Mouse (Mus musculus) midbrain, embryonic 14.5 days (tissue): Measurements from ENCODE around the gene Serpina3j. TPM values are rescaled to one million over a fixed set of nuclear protein-coding genes. Genes with fewer than 3 reads are reported as not detected.
"Not testable (repeated sequence)": the region's sequence is repeated elsewhere in the genome, so short reads cannot be mapped to it uniquely, and the experiment has no call there.

Experiments used
- ATAC-seq: fragments of 200-750 bp; cut with Nextera tagmentation; 2 replicates; pipeline ENCODE4 v1.8.0; 2017; ENCODE audit warnings: moderate number of reproducible peaks, moderate library complexity; ENCODE audit not compliant: low FRiP score, low TSS enrichment
- DNase-seq: peaks from one replicate; pipeline ENCODE4 v3.0.0-alpha.2; 2015
- H3K27ac ChIP-seq: fragments of 300-500 bp; sonication (generic); replicated peaks from 2 replicates; pipeline ENCODE4 v1.5.1; 2014; ENCODE audit warnings: mild to moderate bottlenecking, low read depth, low read length, moderate library complexity
- H3K27me3 ChIP-seq: fragments of 300-500 bp; sonication (generic); 2 replicates; pipeline ENCODE4 v1.6.1; 2014; ENCODE audit warnings: low read length, control low read depth, mixed read lengths; ENCODE audit not compliant: control insufficient read depth, insufficient read depth
- H3K36me3 ChIP-seq: fragments of 300-500 bp; sonication (generic); 2 replicates; pipeline ENCODE4 v1.6.1; 2014; ENCODE audit warnings: low read length, control low read depth; ENCODE audit not compliant: control insufficient read depth, insufficient read depth
- H3K4me1 ChIP-seq: fragments of 300-500 bp; sonication (generic); 2 replicates; pipeline ENCODE4 v1.6.1; 2014; ENCODE audit warnings: mild to moderate bottlenecking, antibody characterized with exemption, low read length, control low read depth; ENCODE audit not compliant: control insufficient read depth, insufficient read depth
- H3K4me2 ChIP-seq: fragments of 300-500 bp; sonication (generic); 2 replicates; pipeline ENCODE4 v1.6.1; 2014; ENCODE audit warnings: mild to moderate bottlenecking, low read length, moderate library complexity
- H3K4me3 ChIP-seq: fragments of 300-500 bp; sonication (generic); replicated peaks from 2 replicates; pipeline ENCODE4 v1.5.1; 2014; ENCODE audit warnings: low read depth, low read length
- H3K9ac ChIP-seq: fragments of 300-500 bp; sonication (generic); replicated peaks from 2 replicates; pipeline ENCODE4 v1.6.1; 2014; ENCODE audit warnings: mild to moderate bottlenecking, low read length, moderate library complexity
- H3K9me3 ChIP-seq: fragments of 300-500 bp; sonication (generic); 2 replicates; pipeline ENCODE4 v1.6.1; 2016; ENCODE audit warnings: low read length, control low read depth, mixed read lengths; ENCODE audit not compliant: control insufficient read depth
- WGBS: fragments of 180-500 bp; shearing (Covaris S2); extraction: QIAGEN DNeasy Blood & Tissue Kit; methylation state at CpG from one replicate; pipeline ENCODE4 v1.1.7; 2014; 5-methylcytosine and 5-hydroxymethylcytosine counted together
- polyA plus RNA-seq: library from polyadenylated mRNA; unstranded; fragments of >200 nt; fragmentation: Nextera tagmentation; extraction: Ambion mirVana; gene quantifications from 2 replicates; pipeline ENCODE4 v1.2.1, GENCODE M21; 2014

Gene Serpina3j
- polyA plus RNA-seq, 1 experiment from 2014 or later, result not detected

DNA sequence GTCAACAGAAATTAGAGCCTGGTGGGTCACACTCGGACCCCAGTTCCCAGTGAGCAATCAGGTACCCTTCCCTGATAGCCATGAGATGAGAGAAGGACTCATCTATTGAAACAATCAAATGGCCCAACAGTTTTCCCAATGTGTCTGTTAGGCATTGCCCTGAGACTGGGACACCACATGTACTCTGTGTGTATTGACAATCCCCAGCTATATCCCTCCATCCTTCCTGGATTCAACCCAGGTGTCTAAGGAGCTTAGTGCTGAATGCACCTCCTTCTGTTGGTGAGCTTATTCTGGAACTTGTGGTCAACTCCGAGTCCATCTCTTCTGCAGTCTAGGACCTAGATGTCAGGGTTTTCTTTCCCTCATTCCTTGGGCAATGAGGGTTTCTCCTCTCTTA, 32.7 kb downstream of the Serpina3j start:
- Histone ChIP-seq H3K9me3 (no peaks in the 10 kb centered on the region), H3K27me3 (no peaks in the 10 kb centered on the region), H3K36me3 (no peaks in the 10 kb centered on the region), H3K27ac (no peak overlapping the region), H3K4me2 (no peak overlapping the region), H3K4me1 (no peaks in the 10 kb centered on the region), H3K9ac (no peak overlapping the region), H3K4me3 (no peak overlapping the region)
- 81% methylated on average over 2 of the region's 2 CpGs for WGBS
- DNase-seq, result no peak
- no peak for ATAC-seq

GRCm38 (mm10) chr12:104351812-104352211, 37.5 kb downstream of the Serpina3j start:
- H3K9ac ChIP-seq, H3K4me3 ChIP-seq, H3K27me3 ChIP-seq, H3K27ac ChIP-seq, H3K4me2 ChIP-seq, H3K4me1 ChIP-seq, ATAC-seq, H3K9me3 ChIP-seq, H3K36me3 ChIP-seq: not testable (repeated sequence)
- peak; percentile 37 for DNase-seq
- 41% methylated on average over 3 of the region's 3 CpGs for WGBS

- WGBS, result 89% methylated on average over 3 of the region's 3 CpGs
- no peaks in the 10 kb centered on the region for H3K4me1 ChIP-seq
- no peak overlapping the region for H3K4me2 ChIP-seq
- no peak for DNase-seq
- no peak overlapping the region for H3K27ac ChIP-seq
- no peaks in the 10 kb centered on the region for H3K9me3 ChIP-seq
- H3K36me3 ChIP-seq, result no peaks in the 10 kb centered on the region
- no peak overlapping the region for H3K9ac ChIP-seq
- H3K27me3 ChIP-seq, result no peaks in the 10 kb centered on the region
- no peak overlapping the region for H3K4me3 ChIP-seq
- ATAC-seq, result no peak
These were observed 41.7 kb downstream of the Serpina3j start for GRCm38 (mm10) chr12:104356006-104356405.

GRCm38 (mm10) chr12:104369986-104370385, 55.6 kb downstream of the Serpina3j start:
- H3K27me3 ChIP-seq, result no peaks in the 10 kb centered on the region
- H3K9ac ChIP-seq, result no peak overlapping the region
- H3K36me3 ChIP-seq, result no peaks in the 10 kb centered on the region
- 86% methylated on average over 3 of the region's 3 CpGs for WGBS
- H3K4me3 ChIP-seq, result no peak overlapping the region
- no peaks in the 10 kb centered on the region for H3K4me1 ChIP-seq
- DNase-seq (no peak), ATAC-seq (no peak)
- no peaks in the 10 kb centered on the region for H3K9me3 ChIP-seq
- H3K4me2 ChIP-seq, result no peak overlapping the region
- H3K27ac ChIP-seq, result no peak overlapping the region

Other genes with a start within 250 kb of the Serpina3j start
- not detected in 2 replicates for gene Serpina5, start 213.4 kb upstream of the Serpina3j start, polyA plus RNA-seq
- gene Serpina3a, start 201.8 kb upstream of the Serpina3j start, polyA plus RNA-seq, result not detected in 2 replicates
- not detected in 2 replicates for gene Serpina3b, start 186.6 kb upstream of the Serpina3j start, polyA plus RNA-seq
- not detected in 2 replicates for gene Serpina3c, start 160.7 kb upstream of the Serpina3j start, polyA plus RNA-seq
- gene Serpina3f, start 100.0 kb upstream of the Serpina3j start, polyA plus RNA-seq, result 0.43 TPM in 1 of 2 replicates, not detected in the other
- gene Serpina3g, start 78.3 kb upstream of the Serpina3j start, polyA plus RNA-seq, result 0.45 and 1.5 TPM in 2 replicates
- not detected in 2 replicates for gene Serpina3i, start 51.4 kb upstream of the Serpina3j start, polyA plus RNA-seq
- not detected in 2 replicates for gene Serpina3k, start 23.9 kb downstream of the Serpina3j start, polyA plus RNA-seq
- gene Serpina3m, start 23.9 kb downstream of the Serpina3j start, polyA plus RNA-seq, result not detected in 2 replicates
- gene Serpina3n, start 92.2 kb downstream of the Serpina3j start, polyA plus RNA-seq, result 0.16 and 0.24 TPM in 2 replicates
- not detected in 2 replicates for gene Gsc, start 158.8 kb downstream of the Serpina3j start, polyA plus RNA-seq